Mouse (Mus musculus) C2C12 (cell line): Measurements from ENCODE around the gene Optn. TPM values are rescaled to one million over a fixed set of nuclear protein-coding genes. Genes with fewer than 3 reads are reported as not detected.

ENCODE experiments used
- H3K27me3 ChIP-seq: one replicate; pipeline ENCODE4 v1.6.1; 2011; ENCODE audit not compliant: control insufficient read depth, insufficient read depth, insufficient read length
- H3K36me3 ChIP-seq: one replicate; pipeline ENCODE4 v1.6.1; 2011; ENCODE audit not compliant: control insufficient read depth, insufficient read depth
- H3K4me3 ChIP-seq: one replicate; pipeline ENCODE4 v1.5.1; 2011; ENCODE audit warnings: mild to moderate bottlenecking, control low read depth; ENCODE audit not compliant: poor library complexity, insufficient read depth, severe bottlenecking
- H3K79me2 ChIP-seq: one replicate; pipeline ENCODE4 v1.6.1; 2011; ENCODE audit not compliant: control insufficient read depth, insufficient read depth
- H3K79me3 ChIP-seq: one replicate; pipeline ENCODE4 v1.6.1; 2011; ENCODE audit warnings: low read depth, control low read depth
- H3ac ChIP-seq: one replicate; pipeline ENCODE3; 2011; ENCODE audit warnings: low read depth; ENCODE audit not compliant: control insufficient read depth, insufficient read length
- CEBPB ChIP-seq: IDR thresholded peaks from one replicate; pipeline ENCODE4 v1.6.1; 2011; ENCODE audit warnings: low read depth, mild to moderate bottlenecking, control low read depth, moderate library complexity
- CTCF ChIP-seq: IDR thresholded peaks from one replicate; pipeline ENCODE4 v1.5.1; 2011; ENCODE audit not compliant: control insufficient read depth, insufficient read depth, insufficient read length
- FOSL1 ChIP-seq: IDR thresholded peaks from one replicate; pipeline ENCODE4 v1.8.0; 2011; ENCODE audit warnings: mild to moderate bottlenecking, low read length; ENCODE audit not compliant: poor library complexity, insufficient read depth, severe bottlenecking
- MAX ChIP-seq: IDR thresholded peaks from one replicate; pipeline ENCODE4 v1.6.1; 2011; ENCODE audit warnings: mild to moderate bottlenecking, control low read depth
- MYOD1 ChIP-seq: IDR thresholded peaks from one replicate; pipeline ENCODE4 v1.6.1; 2011; ENCODE audit warnings: low read depth; ENCODE audit not compliant: control insufficient read depth, insufficient read length
- MYOG ChIP-seq: IDR thresholded peaks from one replicate; pipeline ENCODE4 v1.6.1; 2011; ENCODE audit not compliant: control insufficient read depth, insufficient read length; ENCODE audit errors: extremely low read depth
- USF1 ChIP-seq: IDR thresholded peaks from one replicate; pipeline ENCODE4 v1.6.1; 2011; ENCODE audit warnings: low read depth, mild to moderate bottlenecking, control low read depth, moderate library complexity
- polyA plus RNA-seq: library from polyadenylated mRNA; unstranded; fragments of >200 nt; fragmentation: generic; extraction: Trizol; gene quantifications from one replicate; pipeline ENCODE4 v1.2.1, GENCODE M21; 2012; ENCODE audit warnings: missing spikeins

Gene Optn
- polyA plus RNA-seq, 1 experiment: 7.4 TPM

GRCm38 (mm10) chr2:5058436-5058835 is 5.4 kb downstream of the Optn start:
- no peaks in the 10 kb centered on the region for H3K27me3 ChIP-seq
- TF ChIP-seq FOSL1: no peak
- TF ChIP-seq MYOG: no peak
- no peak for TF ChIP-seq USF1
- no peak for TF ChIP-seq CEBPB
- no peak overlapping the region for H3K4me3 ChIP-seq
- peaks cover 21% of the 10 kb centered on the region for H3K79me2 ChIP-seq
- no peak overlapping the region for H3ac ChIP-seq
- peaks cover 2% of the 10 kb centered on the region for H3K79me3 ChIP-seq
- no peaks in the 10 kb centered on the region for H3K36me3 ChIP-seq

- H3ac ChIP-seq: no peak overlapping the region
- TF ChIP-seq CTCF (no peak), MYOG (no peak), CEBPB (no peak), MAX (no peak), MYOD1 (no peak), FOSL1 (no peak), USF1 (no peak)
These were observed 13.3 kb downstream of the Optn start for GRCm38 (mm10) chr2:5050562-5050961.

GRCm38 (mm10) chr2:5047016-5047415 is 16.8 kb downstream of the Optn start:
- Histone ChIP-seq H3K36me3 (peaks cover 3% of the 10 kb centered on the region), H3K27me3 (no peaks in the 10 kb centered on the region), H3ac (no peak overlapping the region), H3K4me3 (no peak overlapping the region), H3K79me2 (no peaks in the 10 kb centered on the region), H3K79me3 (no peaks in the 10 kb centered on the region)
- TF ChIP-seq MYOD1 (no peak), MYOG (no peak), USF1 (no peak), MAX (no peak), FOSL1 (no peak), CTCF (no peak), CEBPB (no peak)

More at GRCm38 (mm10) chr2:5050562-5050961, 13.3 kb downstream of the Optn start:
- Histone ChIP-seq H3K79me3 (no peaks in the 10 kb centered on the region), H3K27me3 (no peaks in the 10 kb centered on the region), H3K79me2 (no peaks in the 10 kb centered on the region), H3K36me3 (no peaks in the 10 kb centered on the region), H3K4me3 (no peak overlapping the region)

GRCm38 (mm10) chr2:5045269-5045965 is 18.4 kb downstream of the Optn start:
- Histone ChIP-seq H3K27me3 (no peaks in the 10 kb centered on the region), H3K4me3 (no peak overlapping the region), H3K79me2 (no peaks in the 10 kb centered on the region), H3ac (no peak overlapping the region), H3K36me3 (peaks cover 7% of the 10 kb centered on the region), H3K79me3 (no peaks in the 10 kb centered on the region)
- TF ChIP-seq CEBPB: no peak
- no peak for TF ChIP-seq FOSL1
- no peak for TF ChIP-seq MYOG
- no peak for TF ChIP-seq MYOD1
- no peak for TF ChIP-seq MAX
- no peak for TF ChIP-seq CTCF
- TF ChIP-seq USF1: no peak

GRCm38 (mm10) chr2:5044321-5044720 is 19.5 kb downstream of the Optn start:
- TF ChIP-seq USF1: no peak
- TF ChIP-seq MAX: no peak
- no peak for TF ChIP-seq FOSL1
- TF ChIP-seq MYOD1: no peak
- no peak for TF ChIP-seq CEBPB
- TF ChIP-seq CTCF: no peak
- no peak for TF ChIP-seq MYOG
- H3K27me3 ChIP-seq: no peaks in the 10 kb centered on the region
- no peak overlapping the region for H3ac ChIP-seq
- no peaks in the 10 kb centered on the region for H3K79me2 ChIP-seq
- H3K4me3 ChIP-seq: no peak overlapping the region
- peaks cover 7% of the 10 kb centered on the region for H3K36me3 ChIP-seq
- no peaks in the 10 kb centered on the region for H3K79me3 ChIP-seq

GRCm38 (mm10) chr2:5043476-5043761 is 20.4 kb downstream of the Optn start:
- no peak overlapping the region for H3K4me3 ChIP-seq

More at GRCm38 (mm10) chr2:5043476-5043761, 20.4 kb downstream of the Optn start:
- Histone ChIP-seq H3K79me3 (no peaks in the 10 kb centered on the region), H3ac (no peak overlapping the region), H3K36me3 (peaks cover 7% of the 10 kb centered on the region), H3K27me3 (no peaks in the 10 kb centered on the region), H3K79me2 (no peaks in the 10 kb centered on the region)
- TF ChIP-seq MYOG (no peak), CTCF (no peak), MAX (no peak), MYOD1 (no peak), FOSL1 (no peak), CEBPB (no peak), USF1 (no peak)
